Mouse (Mus musculus) urinary bladder, postnatal 4 days (tissue): Measurements from ENCODE around the gene 1700008O03Rik.
A peak's percentile ranks its signal among the peaks of the same experiment; 100 is the strongest.

ENCODE experiments used
- DNase-seq, 2 experiments: peaks; one replicate each; pipeline ENCODE4 v3.0.0; 2021 to 2022; ENCODE audit warnings: low spot score in 2 of 2

The 1700008O03Rik gene

GRCm38 (mm10) chr7:44375793-44376192 lies 9.8 kb downstream of the 1700008O03Rik start:
- DNase-seq: no peak

- DNase-seq: no peak
Measured at GRCm38 (mm10) chr7:44375207-44375606, 10.4 kb downstream of the 1700008O03Rik start.

- no peak for DNase-seq
Measured at GRCm38 (mm10) chr7:44374756-44375155, 10.9 kb downstream of the 1700008O03Rik start.

GRCm38 (mm10) chr7:44373889-44374652 lies 11.5 kb downstream of the 1700008O03Rik start:
- DNase-seq: peak in 1 of 2 experiments; percentile 66

- no peak for DNase-seq
Measured at GRCm38 (mm10) chr7:44373460-44373859, 12.2 kb downstream of the 1700008O03Rik start.

GRCm38 (mm10) chr7:44372678-44373077 lies 12.9 kb downstream of the 1700008O03Rik start:
- DNase-seq: no peak

- no peak for DNase-seq
Measured at GRCm38 (mm10) chr7:44360792-44361301, 24.8 kb downstream of the 1700008O03Rik start.

- peak; percentile 85 to 93 for DNase-seq
Measured at GRCm38 (mm10) chr7:44359908-44360672, 25.5 kb downstream of the 1700008O03Rik start.

- DNase-seq: no peak
Measured at GRCm38 (mm10) chr7:44358886-44359654, 26.6 kb downstream of the 1700008O03Rik start.

GRCm38 (mm10) chr7:44358012-44358411 lies 27.6 kb downstream of the 1700008O03Rik start:
- DNase-seq: no peak

- no peak for DNase-seq
Measured at GRCm38 (mm10) chr7:44357531-44357930, 28.1 kb downstream of the 1700008O03Rik start.

- no peak for DNase-seq
Measured at GRCm38 (mm10) chr7:44356590-44357481, 28.8 kb downstream of the 1700008O03Rik start.

GRCm38 (mm10) chr7:44355411-44355810 lies 30.2 kb downstream of the 1700008O03Rik start:
- DNase-seq: no peak

GRCm38 (mm10) chr7:44353601-44354340 lies 31.8 kb downstream of the 1700008O03Rik start:
- DNase-seq: no peak

GRCm38 (mm10) chr7:44352750-44353600 lies 32.6 kb downstream of the 1700008O03Rik start:
- no peak for DNase-seq

GRCm38 (mm10) chr7:44351881-44352749 lies 33.5 kb downstream of the 1700008O03Rik start:
- DNase-seq: no peak

- DNase-seq: peak; percentile 68 to 80
Measured at GRCm38 (mm10) chr7:44350957-44351711, 34.5 kb downstream of the 1700008O03Rik start.
